Mouse (Mus musculus) cerebellum, postnatal 4 days (tissue): ENCODE measurements at regions not wholly inside any gene's neighbourhood (a gene's known extent, or its start where the extent isn't known, plus 50 kb on each side); places are given as distances from the start of the nearest gene placed in this dataset.

ENCODE experiments used
- DNase-seq, 2 experiments: peaks; one replicate each; pipeline ENCODE4 v3.0.0; 2022; ENCODE audit warnings: low spot score in 2 of 2, mixed read lengths in 1 of 2

DNA sequence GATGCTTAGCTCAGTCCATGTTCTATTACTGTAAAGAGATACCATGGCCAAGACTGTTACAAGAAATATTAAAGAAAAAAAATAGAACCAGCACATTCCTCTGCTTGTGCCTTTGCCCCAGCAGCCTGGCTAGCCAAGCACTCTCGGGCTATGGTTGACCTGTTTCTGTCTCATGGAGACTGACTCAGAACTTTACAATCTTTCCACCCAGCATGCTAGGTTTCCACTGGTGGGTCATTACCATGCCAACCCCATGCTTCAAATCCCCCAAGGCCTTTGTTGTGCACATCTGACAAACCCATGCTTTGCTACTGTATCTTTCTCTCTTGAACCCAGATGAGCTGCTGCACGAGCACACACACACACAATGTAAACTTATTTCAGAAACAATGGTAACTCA lies 579.3 kb upstream of the 1700015G11Rik start:
- DNase-seq, result no peak

DNA sequence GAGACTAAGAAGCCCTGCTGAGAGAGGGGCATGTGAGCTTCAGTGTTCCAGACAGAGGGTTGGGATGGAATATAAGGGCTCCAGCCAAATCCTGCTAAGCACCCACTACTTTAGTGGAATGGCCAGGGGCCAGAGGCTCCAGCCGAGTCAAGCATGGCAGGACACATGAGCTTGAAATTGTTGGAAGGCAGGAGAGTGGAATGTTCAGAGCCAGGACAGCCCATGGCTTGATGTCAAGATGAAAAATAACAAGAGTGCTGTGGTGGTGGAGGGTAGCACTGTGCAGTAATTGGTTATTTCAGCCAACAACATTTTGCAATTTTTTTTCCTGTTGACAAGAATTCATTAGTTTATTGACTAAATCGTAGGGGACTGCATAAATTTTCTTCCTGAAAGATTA lies 567.6 kb upstream of the 1700015G11Rik start:
- DNase-seq, result peak in 1 of 2 experiments; percentile 1
